Mouse (Mus musculus): ENCODE measurements at regions not wholly inside any gene's neighbourhood (a gene's known extent, or its start where the extent isn't known, plus 50 kb on each side); places are given as distances from the start of the nearest gene placed in this dataset.

GRCm38 (mm10) chr15:6236583-6236982 lies 63.0 kb upstream of the Dab2 start:
- no peak for TF ChIP-seq GATA1 (IDR thresholded peaks at IDR 0.05; ENCODE audit: low read length)

GRCm38 (mm10) chr15:6237726-6238125 lies 61.9 kb upstream of the Dab2 start:
- TF ChIP-seq GATA1 (IDR thresholded peaks at IDR 0.05; ENCODE audit: low read length) = no peak

GRCm38 (mm10) chr15:6238133-6238532 lies 61.5 kb upstream of the Dab2 start:
- TF ChIP-seq GATA1 (IDR thresholded peaks at IDR 0.05; ENCODE audit: low read length) = no peak

GRCm38 (mm10) chr15:6238755-6239154 lies 60.8 kb upstream of the Dab2 start:
- TF ChIP-seq GATA1 (IDR thresholded peaks at IDR 0.05; ENCODE audit: low read length) = no peak

GRCm38 (mm10) chr15:6242132-6242531 lies 57.5 kb upstream of the Dab2 start:
- TF ChIP-seq GATA1 (IDR thresholded peaks at IDR 0.05; ENCODE audit: low read length) = no peak

GRCm38 (mm10) chr15:6244401-6244800 lies 55.2 kb upstream of the Dab2 start:
- TF ChIP-seq GATA1 (IDR thresholded peaks at IDR 0.05; ENCODE audit: low read length) = no peak

- no peak for TF ChIP-seq GATA1 (IDR thresholded peaks at IDR 0.05; ENCODE audit: low read length)
Observed at GRCm38 (mm10) chr15:6245950-6246894, 53.4 kb upstream of the Dab2 start.

GRCm38 (mm10) chr15:6248470-6248869 lies 51.1 kb upstream of the Dab2 start:
- no peak for TF ChIP-seq GATA1 (IDR thresholded peaks at IDR 0.05; ENCODE audit: low read length)
